Mouse (Mus musculus) lung, embryonic 14.5 days (tissue): Measurements from ENCODE around the gene Mdm2. TPM values are rescaled to one million over a fixed set of nuclear protein-coding genes. Genes with fewer than 3 reads are reported as not detected.

Experiments
- ATAC-seq: fragments of 200-750 bp; cut with Nextera tagmentation; 2 replicates; pipeline ENCODE4 v1.8.0; 2017; ENCODE audit warnings: mild to moderate bottlenecking, moderate TSS enrichment, moderate library complexity; ENCODE audit not compliant: insufficient read depth
- DNase-seq: peaks from one replicate; pipeline ENCODE4 v3.0.0-alpha.2; 2015
- H3K27ac ChIP-seq: fragments of 300-500 bp; sonication (generic); 2 replicates; pipeline ENCODE4 v1.5.1; 2014; ENCODE audit warnings: low read depth, mild to moderate bottlenecking, moderate library complexity
- H3K27me3 ChIP-seq: fragments of 300-500 bp; sonication (generic); 2 replicates; pipeline ENCODE4 v1.6.1; 2014; ENCODE audit warnings: low read length, control low read depth; ENCODE audit not compliant: insufficient read depth
- H3K36me3 ChIP-seq: fragments of 300-500 bp; sonication (generic); 2 replicates; pipeline ENCODE4 v1.6.1; 2014; ENCODE audit warnings: control low read depth; ENCODE audit not compliant: insufficient read depth
- H3K4me1 ChIP-seq: fragments of 300-500 bp; sonication (generic); 2 replicates; pipeline ENCODE4 v1.6.1; 2014; ENCODE audit warnings: antibody characterized with exemption, control low read depth; ENCODE audit not compliant: insufficient read depth
- H3K4me2 ChIP-seq: fragments of 300-500 bp; sonication (generic); 2 replicates; pipeline ENCODE4 v1.6.1; 2014; ENCODE audit warnings: mild to moderate bottlenecking
- H3K4me3 ChIP-seq: fragments of 300-500 bp; sonication (generic); 2 replicates; pipeline ENCODE4 v1.5.1; 2014; ENCODE audit warnings: low read depth, low read length
- H3K9ac ChIP-seq: fragments of 300-500 bp; sonication (generic); 2 replicates; pipeline ENCODE4 v1.6.1; 2014
- H3K9me3 ChIP-seq: fragments of 300-500 bp; sonication (generic); 2 replicates; pipeline ENCODE4 v1.6.1; 2016; ENCODE audit warnings: low read depth, low read length, control low read depth
- CTCF ChIP-seq: IDR thresholded peaks from 2 replicates; pipeline ENCODE4 v1.5.1; 2016; ENCODE audit warnings: antibody characterized with exemption, low read depth
- WGBS: fragments of 180-500 bp; shearing (Covaris S2); extraction: QIAGEN DNeasy Blood & Tissue Kit; methylation state at CpG from one replicate; pipeline ENCODE4 v1.1.7; 2014; 5-methylcytosine and 5-hydroxymethylcytosine counted together
- polyA plus RNA-seq: library from polyadenylated mRNA; unstranded; fragments of >200 nt; fragmentation: Nextera tagmentation; extraction: Ambion mirVana; gene quantifications from 2 replicates; pipeline ENCODE4 v1.2.1, GENCODE M21; 2014

Gene Mdm2
- polyA plus RNA-seq, 1 experiment from 2014 or later, result 50.5 TPM

DNA sequence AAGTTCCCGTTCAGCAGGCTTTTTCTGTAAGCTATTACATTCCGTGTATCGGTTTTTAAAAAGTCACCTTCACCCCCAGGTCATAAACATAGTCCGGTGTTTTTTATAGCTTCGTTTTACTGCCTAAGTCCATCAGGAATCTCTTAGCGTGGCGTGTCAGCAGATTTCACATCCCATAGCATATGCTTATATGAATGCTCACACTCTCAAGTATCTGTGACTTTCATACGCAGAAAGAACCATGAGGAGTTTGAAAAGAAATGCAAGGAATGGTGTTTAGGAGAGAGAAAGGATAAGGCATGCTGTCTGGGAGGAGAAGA, 66.2 kb downstream of the Mdm2 start:
- no peaks in the 10 kb centered on the region for H3K4me1 ChIP-seq
- whole genome bisulfite sequencing, result 63% methylated on average over 8 of the region's 8 CpGs
- no peak overlapping the region for H3K9ac ChIP-seq
- no peaks in the 10 kb centered on the region for H3K27me3 ChIP-seq
- H3K9me3 ChIP-seq, result no peaks in the 10 kb centered on the region
- ATAC-seq (no peak), DNase-seq (no peak)
- no peak for TF ChIP-seq CTCF
- H3K4me2 ChIP-seq, result no peak overlapping the region
- no peak overlapping the region for H3K27ac ChIP-seq
- H3K4me3 ChIP-seq, result no peak overlapping the region
- no peaks in the 10 kb centered on the region for H3K36me3 ChIP-seq

DNA sequence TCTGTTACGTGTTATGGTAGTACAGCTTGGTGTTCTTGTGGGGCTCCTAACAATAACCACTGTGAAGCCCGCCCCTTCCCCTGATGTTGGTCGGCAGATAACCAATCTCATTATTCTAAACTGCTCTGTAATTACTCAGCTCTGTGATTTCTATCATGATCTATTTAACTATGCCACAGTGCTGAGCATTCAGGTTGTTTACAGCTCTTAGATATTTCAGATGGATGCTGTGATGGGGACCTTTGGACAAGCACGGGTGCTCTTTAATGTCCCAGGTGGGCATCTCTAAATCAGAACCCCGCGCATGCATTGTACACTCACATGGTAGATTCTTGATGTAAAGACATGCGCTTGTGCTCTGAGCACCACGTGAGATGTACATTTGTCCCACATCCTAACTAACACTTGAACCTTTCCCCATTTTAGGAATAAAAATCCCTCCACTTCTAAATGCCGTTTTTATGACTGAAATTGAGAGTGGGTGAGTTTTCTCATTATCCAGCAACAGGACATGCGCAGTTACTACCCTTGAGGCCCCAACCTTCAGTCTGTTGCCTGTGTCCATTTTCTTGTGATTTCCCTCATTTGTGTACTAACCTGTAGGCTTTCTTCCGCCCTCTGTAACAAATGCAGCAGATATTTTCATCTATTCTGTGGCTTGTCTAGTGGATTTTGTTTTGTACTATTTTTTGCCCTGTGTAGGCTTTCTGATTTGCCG, 66.7 kb downstream of the Mdm2 start:
- H3K27me3 ChIP-seq, result no peaks in the 10 kb centered on the region
- DNase-seq, result no peak
- no peak overlapping the region for H3K4me2 ChIP-seq
- 83% methylated on average over 12 of the region's 12 CpGs for WGBS
- no peaks in the 10 kb centered on the region for H3K4me1 ChIP-seq
- no peak for ATAC-seq
- H3K4me3 ChIP-seq, result no peak overlapping the region
- H3K36me3 ChIP-seq, result no peaks in the 10 kb centered on the region
- no peak for TF ChIP-seq CTCF
- H3K9ac ChIP-seq, result no peak overlapping the region
- H3K9me3 ChIP-seq, result no peaks in the 10 kb centered on the region
- no peak overlapping the region for H3K27ac ChIP-seq

DNA sequence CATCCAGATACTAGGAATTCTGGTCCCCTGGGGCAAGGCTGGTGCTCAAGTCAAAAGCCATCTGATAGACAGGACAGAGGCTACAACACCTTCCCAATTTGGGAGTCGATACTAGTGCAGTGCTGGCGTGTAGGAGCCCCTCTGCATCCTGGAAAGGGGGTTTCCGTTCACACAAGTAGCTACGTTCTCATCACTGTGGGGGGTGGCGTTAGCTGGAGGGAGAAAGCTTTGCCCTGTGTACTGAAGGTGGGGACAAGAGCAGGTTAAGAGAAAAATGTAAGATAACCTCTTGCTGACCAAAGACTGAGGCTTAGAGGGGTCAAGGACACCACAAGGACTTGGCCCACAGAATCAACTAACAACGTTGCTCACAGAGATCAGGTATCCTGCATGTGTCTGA, 67.3 kb downstream of the Mdm2 start:
- H3K4me1 ChIP-seq, result no peaks in the 10 kb centered on the region

DNA sequence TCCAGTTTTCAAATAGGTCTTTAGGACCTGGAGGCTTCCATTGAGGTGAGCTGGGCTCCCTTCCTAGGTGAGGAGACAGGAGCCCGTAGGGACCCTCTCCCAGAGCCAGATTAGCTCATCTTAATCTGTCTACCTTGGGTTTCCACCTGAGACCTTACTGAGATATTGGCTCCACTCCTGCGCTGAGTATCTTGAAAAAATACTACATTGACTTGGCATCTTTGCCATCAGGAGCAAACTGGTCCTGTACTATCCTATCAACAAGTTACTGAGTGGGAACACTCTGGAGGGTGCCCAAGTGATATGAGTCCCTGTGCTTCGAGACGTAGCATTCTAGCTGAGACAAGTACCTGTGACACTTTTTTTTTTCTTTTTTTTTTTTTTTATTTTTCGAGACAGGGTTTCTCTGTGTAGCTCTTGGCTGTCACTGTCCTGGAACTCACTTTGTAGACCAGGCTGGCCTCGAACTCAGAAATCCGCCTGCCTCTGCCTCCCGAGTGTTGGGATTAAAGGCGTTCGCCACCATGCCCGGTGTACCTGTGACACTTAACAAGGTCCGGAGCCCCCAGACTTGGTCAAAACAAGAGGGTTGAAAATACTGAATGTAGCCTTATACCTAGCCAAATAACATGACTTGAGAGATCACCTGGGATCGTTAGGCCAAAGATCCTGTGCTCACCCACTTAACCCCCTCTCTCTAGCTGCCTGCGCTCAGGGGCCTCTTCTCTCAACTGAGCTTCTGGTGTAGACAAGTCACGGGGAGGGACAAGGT, 67.9 kb downstream of the Mdm2 start:
- Histone ChIP-seq H3K4me2 (no peak overlapping the region), H3K27me3 (no peaks in the 10 kb centered on the region), H3K9me3 (no peaks in the 10 kb centered on the region), H3K4me3 (no peak overlapping the region), H3K27ac (no peak overlapping the region), H3K36me3 (no peaks in the 10 kb centered on the region), H3K9ac (no peak overlapping the region), H3K4me1 (no peaks in the 10 kb centered on the region)
- WGBS, result 89% methylated on average over 15 of the region's 15 CpGs
- DNase-seq (no peak), ATAC-seq (no peak)
- TF ChIP-seq CTCF, result no peak

More for the DNA sequence above, 67.3 kb downstream of the Mdm2 start:
- H3K9ac ChIP-seq, result no peak overlapping the region
- DNase-seq, result no peak
- H3K4me2 ChIP-seq, result no peak overlapping the region
- H3K27me3 ChIP-seq, result no peaks in the 10 kb centered on the region
- TF ChIP-seq CTCF, result no peak
- H3K9me3 ChIP-seq, result no peaks in the 10 kb centered on the region
- no peak overlapping the region for H3K27ac ChIP-seq
- WGBS, result 65% methylated on average over 6 of the region's 6 CpGs
- H3K36me3 ChIP-seq, result no peaks in the 10 kb centered on the region
- no peak for ATAC-seq
- H3K4me3 ChIP-seq, result no peak overlapping the region

DNA sequence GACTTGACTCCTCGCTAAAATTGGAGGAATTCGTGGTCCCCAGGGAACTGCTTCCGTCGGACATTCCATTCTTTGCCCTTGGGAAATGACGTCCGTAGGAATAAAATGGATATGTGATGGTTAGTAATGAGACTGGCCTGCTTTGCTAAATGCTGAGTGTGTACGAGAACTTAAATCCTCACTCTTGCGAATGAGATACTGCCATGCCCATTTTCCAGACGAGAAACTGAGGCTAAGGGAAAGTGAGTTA, 68.4 kb downstream of the Mdm2 start:
- Histone ChIP-seq H3K27me3 (no peaks in the 10 kb centered on the region), H3K36me3 (no peaks in the 10 kb centered on the region), H3K9ac (no peak overlapping the region), H3K4me2 (no peak overlapping the region), H3K9me3 (no peaks in the 10 kb centered on the region), H3K4me3 (no peak overlapping the region), H3K4me1 (no peaks in the 10 kb centered on the region), H3K27ac (no peak overlapping the region)
- DNase-seq (no peak), ATAC-seq (no peak)
- 81% methylated on average over 9 of the region's 9 CpGs for WGBS
- TF ChIP-seq CTCF, result no peak

DNA sequence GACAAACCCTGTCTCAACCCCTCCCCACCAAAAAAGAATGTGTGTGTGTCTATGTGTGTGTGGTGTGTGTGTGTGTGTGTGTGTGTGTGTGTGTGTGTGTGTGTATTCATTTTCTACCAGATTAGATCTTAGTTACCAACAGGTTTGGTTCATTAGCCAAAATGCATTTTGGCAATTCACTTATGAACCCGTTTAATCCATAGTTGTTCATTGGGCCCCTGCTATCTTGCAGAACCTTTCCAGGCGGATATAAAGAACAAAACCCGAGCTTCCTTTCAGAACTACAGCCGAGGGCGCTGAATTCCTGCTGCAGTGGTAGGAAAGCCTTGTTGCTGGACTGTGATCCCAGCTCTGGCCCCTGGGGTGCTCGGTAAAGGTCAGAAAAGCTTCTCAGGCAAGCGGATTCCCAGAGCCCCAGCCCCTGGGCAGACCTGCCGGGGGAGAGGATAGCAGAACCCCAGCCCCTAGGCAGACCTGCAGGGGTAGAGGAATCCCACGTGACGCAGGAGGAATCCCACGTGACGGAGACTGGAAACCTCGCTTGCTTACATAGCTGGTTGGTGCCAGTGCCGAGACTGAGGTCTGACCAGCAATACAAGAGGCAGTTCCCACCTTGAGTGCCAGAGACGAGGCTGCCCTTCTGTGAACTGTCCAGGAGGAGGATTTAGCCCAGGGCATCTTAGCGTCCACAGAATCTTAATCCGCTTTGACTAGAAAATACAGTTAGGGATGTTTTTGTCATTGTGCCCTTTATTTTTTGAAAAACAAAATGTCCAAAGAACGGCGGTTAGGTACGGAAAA, 69.0 kb downstream of the Mdm2 start:
- Histone ChIP-seq H3K4me3 (no peak overlapping the region), H3K27ac (no peak overlapping the region), H3K27me3 (no peaks in the 10 kb centered on the region), H3K36me3 (no peaks in the 10 kb centered on the region), H3K4me1 (no peaks in the 10 kb centered on the region), H3K9me3 (no peaks in the 10 kb centered on the region), H3K4me2 (no peak overlapping the region), H3K9ac (no peak overlapping the region)
- ATAC-seq (no peak), DNase-seq (no peak)
- 56% methylated on average over 20 of the region's 20 CpGs for WGBS
- no peak for TF ChIP-seq CTCF

DNA sequence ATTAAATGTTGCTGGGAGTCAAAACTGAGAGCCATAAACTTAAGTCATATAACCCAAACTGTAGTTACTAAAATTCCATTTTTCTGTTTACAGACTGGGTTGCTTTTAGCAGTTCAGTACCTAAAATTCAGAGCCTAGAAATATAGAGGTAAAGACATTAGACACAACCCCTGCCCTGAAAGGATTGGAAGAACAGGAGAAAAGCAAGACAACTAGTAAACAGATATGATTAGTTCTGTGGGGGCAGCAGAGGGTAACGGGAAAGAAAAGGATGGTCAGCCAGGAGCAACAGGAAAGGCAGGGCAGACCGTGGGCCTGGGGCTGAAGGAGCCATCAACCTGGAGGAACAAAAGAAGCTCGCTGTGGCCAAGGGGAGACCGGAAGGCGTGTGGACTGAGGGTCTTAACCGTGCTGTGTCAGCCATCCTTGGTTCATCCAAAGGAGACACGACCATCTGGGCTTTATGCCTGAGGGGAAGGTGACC, 69.9 kb downstream of the Mdm2 start:
- no peaks in the 10 kb centered on the region for H3K4me1 ChIP-seq
- no peak for TF ChIP-seq CTCF
- H3K36me3 ChIP-seq, result no peaks in the 10 kb centered on the region
- no peak overlapping the region for H3K4me2 ChIP-seq
- H3K4me3 ChIP-seq, result no peak overlapping the region
- no peak overlapping the region for H3K27ac ChIP-seq
- DNase-seq (no peak), ATAC-seq (no peak)
- WGBS, result 81% methylated on average over 7 of the region's 7 CpGs
- H3K9me3 ChIP-seq, result no peaks in the 10 kb centered on the region
- H3K27me3 ChIP-seq, result no peaks in the 10 kb centered on the region
- H3K9ac ChIP-seq, result no peak overlapping the region
